In the genomic region with DNA sequence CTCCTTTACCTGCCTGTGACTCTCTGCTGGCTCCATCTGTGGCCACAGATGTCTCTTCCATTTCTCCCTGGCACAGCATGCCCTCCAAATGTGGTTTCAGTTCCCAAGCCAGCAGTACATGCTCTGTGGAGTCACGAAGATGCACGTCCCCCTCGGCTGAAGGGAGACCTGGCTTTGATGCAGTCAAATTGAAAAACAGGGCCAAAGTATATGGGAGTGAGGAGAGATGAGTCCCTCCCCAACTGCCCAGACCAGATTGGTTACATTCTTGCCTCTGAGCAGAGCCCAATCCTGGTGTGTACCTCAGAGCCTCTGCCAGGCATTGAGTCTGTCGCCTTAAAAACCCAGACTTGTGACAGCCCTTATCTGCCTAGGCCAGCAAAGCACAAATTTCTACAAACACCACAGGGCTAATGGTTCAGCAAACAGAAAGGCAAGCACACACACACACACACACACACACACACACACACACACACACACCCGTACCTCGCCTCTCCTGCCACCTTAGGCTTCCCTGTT, we compare ENCODE assay signal across 9 mouse cellular contexts. TPM values are rescaled to one million over a fixed set of nuclear protein-coding genes. Genes with fewer than 3 reads are reported as not detected.
DNase-seq lines count a peak whose midpoint lies in the region; ATAC-seq lines count a peak whose summit lies in the region.
"Had no signal": no experiment of that assay in that cellular context is flagged by ENCODE, and none has a peak within 500 bp of the region (broad histone marks: within the 10 kb centered on the region; RNA-seq: fewer than 3 reads in every experiment).

No protein-coding gene starts in this region.

- H3K9ac ChIP-seq in neural tube, embryonic 15.5 days (replicated peaks), result no peak overlapping the region
- H3K9ac ChIP-seq: limb, embryonic 12.5 days had no signal

- H3K4me2 ChIP-seq in neural tube, embryonic 15.5 days, result no peak overlapping the region
- H3K4me2 ChIP-seq: limb, embryonic 12.5 days had no signal

- WGBS in neural tube, embryonic 15.5 days, result 78% methylated on average over 6 of the region's 6 CpGs

- ATAC-seq in neural tube, embryonic 15.5 days (ENCODE audit: low FRiP score), result no peak
- no peak for ATAC-seq in monocyte, adult 5-6 weeks (replicated peaks; ENCODE audit: insufficient number of reproducible peaks, low FRiP score, low TSS enrichment, poor library complexity, severe bottlenecking)

- no peaks in the 10 kb centered on the region for H3K27me3 ChIP-seq in neural tube, embryonic 15.5 days (replicated peaks)
- H3K27me3 ChIP-seq: limb, embryonic 12.5 days had no signal

- H3K9me3 ChIP-seq in neural tube, embryonic 15.5 days (replicated peaks), result no peaks in the 10 kb centered on the region
- H3K9me3 ChIP-seq: limb, embryonic 12.5 days had no signal

- peak overlapping the region; percentile 23; the same call in 1 of the 2 replicates for H3K27ac ChIP-seq in neural tube, embryonic 15.5 days (replicated peaks)
- H3K27ac ChIP-seq: limb, embryonic 12.5 days had no signal

- DNase-seq in adrenal gland, postnatal 10 days, result peak; percentile 23
- DNase-seq in adrenal gland, adult 8-10 months, result no peak
- no peak for DNase-seq in neural tube, embryonic 10.5 days (ENCODE audit: extremely low spot score, low spot score)
- peak; percentile 35 for DNase-seq in layer of hippocampus, adult 11-12 months (ENCODE audit: low spot score)
- peak; percentile 68 for DNase-seq in lung, postnatal 25 days (ENCODE audit: low spot score)
- no peak for DNase-seq in adrenal gland, postnatal 36 days

- H3K4me1 ChIP-seq in neural tube, embryonic 15.5 days, result no peaks in the 10 kb centered on the region; the same call in 1 of the 2 replicates

- no peak overlapping the region for H3K4me3 ChIP-seq in neural tube, embryonic 15.5 days (replicated peaks)
- H3K4me3 ChIP-seq: limb, embryonic 12.5 days had no signal

- H3K36me3 ChIP-seq in neural tube, embryonic 15.5 days, result no peaks in the 10 kb centered on the region
- H3K36me3 ChIP-seq: limb, embryonic 12.5 days had no signal

RNA-seq across cellular contexts. Expression of gene Utrn, which starts 42.3 kb away (rescaled TPM):
- total RNA-seq in adrenal gland, postnatal 10 days (2021), result 10 to 100 TPM; 68.5 to 96.0 TPM
- 100 to 1,000 TPM in 3 of 4 experiments, 10 to 100 TPM in 1; 98.3 to 124 (median 123) TPM for total RNA-seq in adrenal gland, adult 8-10 months (2022)
- 27.5 and 36.5 TPM in 2 replicates for polyA plus RNA-seq in neural tube, embryonic 15.5 days (2015; fragmentation: Nextera tagmentation; extraction: Ambion mirVana)
- total RNA-seq in monocyte, adult 5-6 weeks (2017), result 61.8 to 169 TPM (median 72.5 TPM) in 3 replicates
- 100 to 1,000 TPM in 1 of 2 experiments, 10 to 100 TPM in 1; 98.5 to 102 TPM for total RNA-seq in adrenal gland, postnatal 36 days (2021)

Comparison
In these comparisons a context has a peak if more than half of its experiments do, and no peak if none do; other contexts are left out.
1. DNase-seq: peak in adrenal gland, postnatal 10 days (single experiment), layer of hippocampus, adult 11-12 months (single experiment) and lung, postnatal 25 days (single experiment); none in adrenal gland, adult 8-10 months (single experiment), neural tube, embryonic 10.5 days (single experiment) and adrenal gland, postnatal 36 days (0 of 2).